Mouse (Mus musculus) skeletal muscle tissue, adult 2 months (tissue): ENCODE results near the gene Syngr2.
"Not testable (repeated sequence)": the region's sequence is repeated elsewhere in the genome, so short reads cannot be mapped to it uniquely, and the experiment has no call there.

Source experiments
- DNase-seq: peaks from one replicate; pipeline ENCODE4 v3.0.0-alpha.2; 2012; ENCODE audit warnings: low read depth, low spot score

The Syngr2 gene

GRCm38 (mm10) chr11:117781199-117781821 lies 28.2 kb upstream of the Syngr2 start:
- peak; percentile 88 for DNase-seq

- DNase-seq = no peak
These were observed 27.3 kb upstream of the Syngr2 start, which contains the start of the genes Tmc8 and Tmc6 for GRCm38 (mm10) chr11:117781993-117782704. Gene Tmc8, plus strand, starts transcription at chr11:117782076. Gene Tmc6, minus strand, starts transcription at chr11:117782198.

GRCm38 (mm10) chr11:117782705-117783034 lies 26.8 kb upstream of the Syngr2 start:
- DNase-seq = no peak

GRCm38 (mm10) chr11:117783089-117783488 lies 26.4 kb upstream of the Syngr2 start:
- no peak for DNase-seq

- no peak for DNase-seq
These were observed 25.7 kb upstream of the Syngr2 start for GRCm38 (mm10) chr11:117783683-117784309.

GRCm38 (mm10) chr11:117786294-117786693 lies 23.2 kb upstream of the Syngr2 start:
- no peak for DNase-seq

- not testable (repeated sequence) for DNase-seq
These were observed 21.0 kb upstream of the Syngr2 start for GRCm38 (mm10) chr11:117788481-117788880.

GRCm38 (mm10) chr11:117790286-117790685 lies 19.2 kb upstream of the Syngr2 start:
- no peak for DNase-seq

- DNase-seq = no peak
These were observed 18.6 kb upstream of the Syngr2 start for GRCm38 (mm10) chr11:117790703-117791440.

GRCm38 (mm10) chr11:117791441-117791761 lies 18.1 kb upstream of the Syngr2 start:
- DNase-seq = no peak

- DNase-seq = no peak
These were observed 17.1 kb upstream of the Syngr2 start for GRCm38 (mm10) chr11:117792281-117792888.

- DNase-seq = no peak
These were observed 15.4 kb upstream of the Syngr2 start for GRCm38 (mm10) chr11:117794035-117794551.

GRCm38 (mm10) chr11:117796954-117797353 lies 12.5 kb upstream of the Syngr2 start:
- no peak for DNase-seq

GRCm38 (mm10) chr11:117797511-117798159 lies 11.8 kb upstream of the Syngr2 start, which contains the start of gene 6030468B19Rik:
Gene 6030468B19Rik, plus strand, starts transcription at chr11:117797660.
- DNase-seq = no peak

GRCm38 (mm10) chr11:117798160-117798541 lies 11.3 kb upstream of the Syngr2 start:
- DNase-seq = no peak

- DNase-seq = no peak
These were observed 10.3 kb upstream of the Syngr2 start for GRCm38 (mm10) chr11:117799174-117799573.

- no peak for DNase-seq
These were observed 9.4 kb upstream of the Syngr2 start for GRCm38 (mm10) chr11:117800038-117800437.

- DNase-seq = no peak
These were observed 7.8 kb upstream of the Syngr2 start for GRCm38 (mm10) chr11:117801650-117802049.

- DNase-seq = no peak
These were observed 6.2 kb upstream of the Syngr2 start for GRCm38 (mm10) chr11:117803166-117803688.

- no peak for DNase-seq
These were observed 2.7 kb upstream of the Syngr2 start for GRCm38 (mm10) chr11:117806781-117807180.
